Mouse (Mus musculus) lung, postnatal 14 days (tissue): Measurements from ENCODE around the gene Panx3.
A peak's percentile ranks its signal among the peaks of the same experiment; 100 is the strongest.

ENCODE experiments used
- DNase-seq: peaks from one replicate; pipeline ENCODE4 v3.0.0; 2021

Panx3 gene

GRCm38 (mm10) chr9:37629941-37630340, 39.1 kb downstream of the Panx3 start:
- no peak for DNase-seq

GRCm38 (mm10) chr9:37628581-37628980, 40.5 kb downstream of the Panx3 start:
- DNase-seq: no peak

GRCm38 (mm10) chr9:37627263-37627662, 41.8 kb downstream of the Panx3 start:
- no peak for DNase-seq

- no peak for DNase-seq
Observed at GRCm38 (mm10) chr9:37626103-37626567, 42.9 kb downstream of the Panx3 start.

- DNase-seq: no peak
Observed at GRCm38 (mm10) chr9:37625641-37626040, 43.4 kb downstream of the Panx3 start.

GRCm38 (mm10) chr9:37625129-37625528, 43.9 kb downstream of the Panx3 start:
- no peak for DNase-seq

- no peak for DNase-seq
Observed at GRCm38 (mm10) chr9:37624502-37624901, 44.5 kb downstream of the Panx3 start.

- no peak for DNase-seq
Observed at GRCm38 (mm10) chr9:37623981-37624380, 45.1 kb downstream of the Panx3 start.

- no peak for DNase-seq
Observed at GRCm38 (mm10) chr9:37621290-37621689, 47.7 kb downstream of the Panx3 start.

- peak; percentile 52 for DNase-seq
Observed at GRCm38 (mm10) chr9:37616770-37617169, 52.3 kb downstream of the Panx3 start.

- no peak for DNase-seq
Observed at GRCm38 (mm10) chr9:37615220-37615619, 53.8 kb downstream of the Panx3 start.

GRCm38 (mm10) chr9:37614316-37614715, 54.7 kb downstream of the Panx3 start:
- no peak for DNase-seq

- DNase-seq: no peak
Observed at GRCm38 (mm10) chr9:37613911-37614280, 55.1 kb downstream of the Panx3 start.

- DNase-seq: peak; percentile 90
Observed at GRCm38 (mm10) chr9:37613182-37613910, 55.7 kb downstream of the Panx3 start, which contains the start of gene Spa17. Gene Spa17, minus strand, starts transcription at chr9:37613722.
